Mouse (Mus musculus) heart, embryonic 16.5 days (tissue): ENCODE results near the gene Thada. TPM values are rescaled to one million over a fixed set of nuclear protein-coding genes. Genes with fewer than 3 reads are reported as not detected.

Source experiments
- ATAC-seq: fragments of 200-750 bp; cut with Nextera tagmentation; replicated peaks from 2 replicates; pipeline ENCODE4 v1.8.0; 2017; ENCODE audit warnings: moderate number of reproducible peaks; ENCODE audit not compliant: insufficient read depth, low FRiP score; ENCODE audit errors: extremely low read depth
- H3K27ac ChIP-seq: fragments of 300-500 bp; sonication (generic); 2 replicates; pipeline ENCODE4 v1.5.1; 2014; ENCODE audit warnings: mild to moderate bottlenecking, low read length, control low read depth, moderate library complexity
- H3K27me3 ChIP-seq: fragments of 300-500 bp; sonication (generic); 2 replicates; pipeline ENCODE4 v1.6.1; 2014; ENCODE audit warnings: low read length, mixed read lengths; ENCODE audit not compliant: control insufficient read depth, insufficient read depth
- H3K36me3 ChIP-seq: fragments of 300-500 bp; sonication (generic); 2 replicates; pipeline ENCODE4 v1.6.1; 2014; ENCODE audit not compliant: control insufficient read depth, insufficient read depth
- H3K4me1 ChIP-seq: fragments of 300-500 bp; sonication (generic); 2 replicates; pipeline ENCODE4 v1.6.1; 2014; ENCODE audit warnings: low read length, mixed read lengths; ENCODE audit not compliant: control insufficient read depth, insufficient read depth
- H3K4me2 ChIP-seq: fragments of 300-500 bp; sonication (generic); 2 replicates; pipeline ENCODE4 v1.6.1; 2014; ENCODE audit warnings: low read depth, mild to moderate bottlenecking, control low read depth, low read length
- H3K4me3 ChIP-seq: fragments of 300-500 bp; sonication (generic); 2 replicates; pipeline ENCODE4 v1.5.1; 2014; ENCODE audit warnings: mild to moderate bottlenecking, control low read depth, low read length
- H3K9ac ChIP-seq: fragments of 300-500 bp; sonication (generic); 2 replicates; pipeline ENCODE4 v1.6.1; 2014; ENCODE audit warnings: low read length, control low read depth
- H3K9me3 ChIP-seq: fragments of 300-500 bp; sonication (generic); replicated peaks from 2 replicates; pipeline ENCODE4 v1.6.1; 2016; ENCODE audit warnings: low read length; ENCODE audit not compliant: control insufficient read depth
- WGBS: fragments of 180-500 bp; shearing (Covaris S2); extraction: QIAGEN DNeasy Blood & Tissue Kit; methylation state at CpG from one replicate; pipeline ENCODE4 v1.1.7; 2014; 5-methylcytosine and 5-hydroxymethylcytosine counted together
- polyA plus RNA-seq: library from polyadenylated mRNA; unstranded; fragments of >200 nt; fragmentation: Nextera tagmentation; extraction: Ambion mirVana; gene quantifications from 2 replicates; pipeline ENCODE4 v1.2.1, GENCODE M21; 2015

The Thada gene
- polyA plus RNA-seq, 1 experiment from 2014 or later, result 4.8 TPM

- Histone ChIP-seq H3K4me3 (no peak overlapping the region), H3K4me2 (no peak overlapping the region), H3K9me3 (no peaks in the 10 kb centered on the region), H3K27ac (no peak overlapping the region), H3K36me3 (peaks cover 2% of the 10 kb centered on the region; the same call in 1 of the 2 replicates), H3K27me3 (no peaks in the 10 kb centered on the region), H3K9ac (no peak overlapping the region), H3K4me1 (peaks cover 5% of the 10 kb centered on the region; the same call in 1 of the 2 replicates)
- 80% methylated on average over 3 of the region's 3 CpGs for WGBS
- ATAC-seq, result no peak
These were observed 252.5 kb downstream of the Thada start for GRCm38 (mm10) chr17:84213464-84213863.

- WGBS, result 83% methylated on average over 3 of the region's 3 CpGs
- H3K36me3 ChIP-seq, result peaks cover 6% of the 10 kb centered on the region
- H3K4me3 ChIP-seq, result no peak overlapping the region
These were observed 258.4 kb downstream of the Thada start for GRCm38 (mm10) chr17:84207611-84208010.

GRCm38 (mm10) chr17:84206239-84206638 is 259.8 kb downstream of the Thada start:
- no peak overlapping the region for H3K4me2 ChIP-seq
- 84% methylated on average over 3 of the region's 3 CpGs for WGBS
- H3K9ac ChIP-seq, result no peak overlapping the region
- no peak overlapping the region for H3K4me3 ChIP-seq
- H3K36me3 ChIP-seq, result peaks cover 5% of the 10 kb centered on the region
- no peaks in the 10 kb centered on the region for H3K9me3 ChIP-seq
- H3K4me1 ChIP-seq, result 0 out of 2 replicates have a peak, but pooled peaks cover 3% of the 10 kb centered on the region
- H3K27me3 ChIP-seq, result no peaks in the 10 kb centered on the region
- no peak for ATAC-seq
- no peak overlapping the region for H3K27ac ChIP-seq

More at GRCm38 (mm10) chr17:84207611-84208010, 258.4 kb downstream of the Thada start:
- H3K27ac ChIP-seq, result no peak overlapping the region
- no peak for ATAC-seq
- no peaks in the 10 kb centered on the region for H3K9me3 ChIP-seq
- H3K4me1 ChIP-seq, result 0 out of 2 replicates have a peak, but pooled peaks cover 3% of the 10 kb centered on the region
- H3K4me2 ChIP-seq, result no peak overlapping the region
- no peaks in the 10 kb centered on the region for H3K27me3 ChIP-seq
- H3K9ac ChIP-seq, result no peak overlapping the region

- Histone ChIP-seq H3K9me3 (no peaks in the 10 kb centered on the region), H3K27ac (no peak overlapping the region), H3K4me3 (no peak overlapping the region), H3K4me2 (no peak overlapping the region), H3K9ac (no peak overlapping the region), H3K4me1 (0 out of 2 replicates have a peak, but pooled peaks cover 3% of the 10 kb centered on the region), H3K27me3 (no peaks in the 10 kb centered on the region), H3K36me3 (peaks cover 7% of the 10 kb centered on the region)
- WGBS, result 81% methylated on average over 5 of the region's 5 CpGs
- ATAC-seq, result no peak
These were observed 261.0 kb downstream of the Thada start for GRCm38 (mm10) chr17:84204962-84205361.

GRCm38 (mm10) chr17:84203340-84203739 is 262.7 kb downstream of the Thada start:
- no peak overlapping the region for H3K9ac ChIP-seq
- H3K4me2 ChIP-seq, result no peak overlapping the region
- no peak overlapping the region for H3K27ac ChIP-seq
- H3K9me3 ChIP-seq, result no peaks in the 10 kb centered on the region
- no peak overlapping the region for H3K4me3 ChIP-seq
- 69% methylated on average over 7 of the region's 7 CpGs for WGBS
- ATAC-seq, result no peak
- H3K36me3 ChIP-seq, result peaks cover 7% of the 10 kb centered on the region
- no peaks in the 10 kb centered on the region for H3K27me3 ChIP-seq
- 0 out of 2 replicates have a peak, but pooled peaks cover 3% of the 10 kb centered on the region for H3K4me1 ChIP-seq

- peaks cover 7% of the 10 kb centered on the region for H3K36me3 ChIP-seq
- no peaks in the 10 kb centered on the region for H3K9me3 ChIP-seq
- no peak overlapping the region for H3K4me3 ChIP-seq
- no peak for ATAC-seq
- H3K4me2 ChIP-seq, result no peak overlapping the region
- 0 out of 2 replicates have a peak, but pooled peaks cover 3% of the 10 kb centered on the region for H3K4me1 ChIP-seq
- H3K9ac ChIP-seq, result no peak overlapping the region
- 89% methylated on average over 5 of the region's 5 CpGs for WGBS
- no peaks in the 10 kb centered on the region for H3K27me3 ChIP-seq
- H3K27ac ChIP-seq, result no peak overlapping the region
These were observed 264.8 kb downstream of the Thada start for GRCm38 (mm10) chr17:84201183-84201582.

GRCm38 (mm10) chr17:84197912-84198344 is 268.1 kb downstream of the Thada start:
- H3K27ac ChIP-seq, result no peak overlapping the region
- no peak for ATAC-seq
- H3K27me3 ChIP-seq, result no peaks in the 10 kb centered on the region
- H3K9ac ChIP-seq, result no peak overlapping the region
- H3K4me2 ChIP-seq, result no peak overlapping the region
- WGBS, result 38% methylated on average over 4 of the region's 4 CpGs
- H3K36me3 ChIP-seq, result 0 out of 2 replicates have a peak, but pooled peaks cover 3% of the 10 kb centered on the region
- H3K4me3 ChIP-seq, result no peak overlapping the region
- H3K4me1 ChIP-seq, result peaks cover 14% of the 10 kb centered on the region
- H3K9me3 ChIP-seq, result no peaks in the 10 kb centered on the region

- Histone ChIP-seq H3K36me3 (peaks cover 3% of the 10 kb centered on the region; the same call in 1 of the 2 replicates), H3K4me3 (no peak overlapping the region), H3K9ac (no peak overlapping the region), H3K27ac (no peak overlapping the region), H3K27me3 (no peaks in the 10 kb centered on the region), H3K4me1 (peaks cover 22% of the 10 kb centered on the region), H3K9me3 (no peaks in the 10 kb centered on the region), H3K4me2 (no peak overlapping the region)
- no peak for ATAC-seq
These were observed 269.7 kb downstream of the Thada start for GRCm38 (mm10) chr17:84196329-84196728.

GRCm38 (mm10) chr17:84195835-84196234 is 270.2 kb downstream of the Thada start:
- H3K27ac ChIP-seq, result no peak overlapping the region
- ATAC-seq, result no peak
- no peaks in the 10 kb centered on the region for H3K9me3 ChIP-seq
- no peak overlapping the region for H3K4me2 ChIP-seq
- 83% methylated on average over 3 of the region's 3 CpGs for WGBS
- H3K27me3 ChIP-seq, result no peaks in the 10 kb centered on the region
- no peaks in the 10 kb centered on the region; the same call in 1 of the 2 replicates for H3K36me3 ChIP-seq
- H3K4me3 ChIP-seq, result no peak overlapping the region
- peaks cover 24% of the 10 kb centered on the region for H3K4me1 ChIP-seq
- no peak overlapping the region for H3K9ac ChIP-seq
